Mouse (Mus musculus): ENCODE measurements around the gene B4galnt1.

- TF ChIP-seq GABPA (IDR thresholded peaks at IDR 0.05; ENCODE audit: low read depth, low read length) (no peak), JUND (IDR thresholded peaks at IDR 0.05; ENCODE audit: low read depth, low read length) (no peak), MAFK (IDR thresholded peaks at IDR 0.05; ENCODE audit: borderline replicate concordance, low read depth, low read length) (no peak), SIN3A (IDR thresholded peaks at IDR 0.05; ENCODE audit: low read length) (no peak), CTCF (IDR thresholded peaks at IDR 0.05 in 2 of 3, conservative IDR thresholded peaks at IDR 0.05 in 1 of 3; ENCODE audit: control insufficient read depth in 1 of 3, insufficient read depth in 1 of 3, low read depth in 2 of 3, low read length in 3 of 3, poor library complexity in 1 of 3, severe bottlenecking in 1 of 3) (no peak), POLR2A (IDR thresholded peaks at IDR 0.05; ENCODE audit: control insufficient read depth in 1 of 2, insufficient read depth in 1 of 2, low read depth in 1 of 2, low read length in 2 of 2, poor library complexity in 1 of 2) (no peak), ZMIZ1 (IDR thresholded peaks at IDR 0.05; ENCODE audit: low read depth, low read length) (no peak), MYC (IDR thresholded peaks at IDR 0.05; ENCODE audit: low read depth, low read length) (no peak), RAD21 (IDR thresholded peaks at IDR 0.05; ENCODE audit: low read depth, low read length) (no peak)
Observed at GRCm38 (mm10) chr10:127208921-127209320, 43.9 kb downstream of the B4galnt1 start.

Measured in MEL (cell line).